Mouse (Mus musculus) adrenal gland, postnatal 36 days (tissue): ENCODE measurements around the gene Gmpr2. TPM values are rescaled to one million over a fixed set of nuclear protein-coding genes. Genes with fewer than 3 reads are reported as not detected.
A peak's percentile ranks its signal among the peaks of the same experiment; 100 is the strongest.

ENCODE experiments used
- DNase-seq, 2 experiments: peaks; one replicate each; pipeline ENCODE4 v3.0.0; 2021; ENCODE audit warnings: mixed read lengths in 1 of 2
- total RNA-seq, 2 experiments: library from RNA; stranded (reverse); gene quantifications; 2 replicates each; pipeline ENCODE4 v1.2.3; 2021

The Gmpr2 gene
- total RNA-seq, 2 experiments from 2014 or later, result 26.6 to 28.9 TPM

DNA sequence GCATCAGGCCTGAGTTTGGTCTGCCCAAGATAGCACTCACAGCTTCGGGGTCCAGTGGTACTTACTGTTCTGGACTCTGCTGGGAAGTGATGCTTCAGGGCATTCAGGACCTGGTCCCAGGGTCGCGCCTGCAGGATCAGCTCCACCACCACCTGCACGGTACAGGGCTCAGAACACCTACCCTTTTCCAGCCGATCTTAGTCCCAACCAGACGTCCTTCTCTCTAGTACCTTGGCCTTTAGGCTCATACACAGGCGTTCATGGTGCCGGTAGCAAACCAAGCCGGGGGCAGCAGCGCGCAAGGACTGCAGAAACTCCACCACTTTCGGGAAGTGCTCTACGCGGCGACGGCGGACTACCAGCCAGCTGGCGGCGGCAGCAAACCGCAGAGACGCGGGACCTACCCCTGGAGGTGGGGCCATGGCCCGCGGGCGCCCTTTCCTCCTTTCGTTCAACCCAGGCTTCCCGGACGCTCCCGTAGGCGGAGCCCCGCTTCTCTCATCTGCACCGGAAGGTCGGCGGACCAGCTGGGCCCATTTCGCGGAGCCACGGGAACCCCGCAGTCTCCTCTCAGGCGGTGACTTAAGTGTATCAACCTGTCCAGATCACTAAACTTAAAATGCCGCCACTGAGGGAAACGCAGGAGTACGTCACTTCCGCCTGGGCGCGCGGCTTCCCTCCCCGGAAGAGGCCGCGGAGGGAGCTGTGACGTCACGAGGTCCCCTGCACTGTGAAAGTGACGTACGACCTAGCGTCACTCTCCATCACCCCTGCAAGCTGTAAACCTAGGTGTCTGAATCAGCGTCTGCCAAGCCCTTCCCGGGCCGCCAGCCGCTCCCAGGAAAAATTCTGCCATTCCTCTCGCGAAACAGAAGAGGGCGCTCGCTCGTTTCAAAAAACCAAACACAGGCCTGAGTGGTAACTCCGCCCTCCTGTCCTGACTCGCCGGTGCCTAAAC lies 9.7 kb downstream of the Gmpr2 start, which contains the start of gene Tinf2:
Gene Tinf2, minus strand, starts transcription at position 661 of the 958 bp plus-strand sequence.
- peak; percentile 94 to 95 for DNase-seq

DNA sequence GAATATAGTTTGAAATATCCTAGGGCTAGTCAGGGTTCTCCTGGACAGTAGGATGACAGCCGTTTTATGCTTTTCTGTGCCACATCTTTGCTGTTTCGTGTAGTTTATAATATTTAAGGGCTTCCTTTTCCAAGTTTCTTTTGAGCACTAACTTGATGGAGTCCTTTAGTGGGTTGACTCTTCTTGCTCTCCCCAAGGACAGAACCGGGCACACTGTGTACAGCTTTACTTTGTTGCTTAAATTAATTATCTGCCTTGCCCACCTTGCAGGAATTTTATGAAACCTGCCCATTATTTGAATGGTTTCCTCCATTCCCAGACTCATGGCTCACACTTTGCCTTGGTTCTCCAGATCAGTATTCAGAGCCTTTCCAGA lies 10.4 kb downstream of the Gmpr2 start:
- no peak for DNase-seq

GRCm38 (mm10) chr14:55689433-55689832 lies 17.7 kb downstream of the Gmpr2 start:
- DNase-seq, result no peak

DNA sequence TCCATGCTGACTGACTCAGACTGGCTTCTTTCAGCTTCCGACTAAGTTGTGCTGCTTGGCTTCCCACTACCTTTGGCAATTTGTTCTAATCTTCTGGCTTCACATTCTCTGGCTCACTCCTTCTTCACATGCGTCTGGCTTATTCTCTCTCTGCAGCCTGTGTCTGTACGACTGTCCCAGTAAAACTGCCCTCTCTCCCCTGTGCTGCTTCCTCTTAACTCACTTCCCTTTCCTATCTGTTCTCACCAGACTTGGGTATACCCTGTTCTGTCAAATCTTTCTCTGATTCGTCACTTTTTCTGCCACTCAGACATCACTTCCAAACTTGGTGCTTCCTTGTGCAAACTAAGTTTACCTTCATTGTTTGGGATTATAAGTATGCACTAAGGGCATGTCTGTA lies 25.5 kb downstream of the Gmpr2 start:
- no peak for DNase-seq

DNA sequence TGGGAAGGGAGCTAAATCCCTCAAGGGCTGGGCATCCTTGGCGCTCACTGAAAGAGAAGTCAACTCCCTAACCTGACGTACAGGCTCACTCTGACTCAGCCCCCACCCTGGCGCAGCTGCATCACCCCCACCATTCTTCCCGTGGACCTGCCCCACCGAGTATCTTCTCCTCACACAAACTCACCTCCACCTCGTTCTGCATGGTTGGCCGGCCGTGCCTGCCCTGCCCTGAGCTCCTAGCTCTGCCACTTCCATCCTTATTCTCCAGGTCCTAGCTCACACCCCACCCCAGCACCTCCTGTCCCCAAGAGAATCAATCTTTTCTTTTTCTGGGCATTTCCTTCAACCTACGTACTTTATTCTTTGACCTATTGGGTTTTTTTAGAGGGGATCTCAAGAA lies 29.4 kb downstream of the Gmpr2 start:
- no peak for DNase-seq

DNA sequence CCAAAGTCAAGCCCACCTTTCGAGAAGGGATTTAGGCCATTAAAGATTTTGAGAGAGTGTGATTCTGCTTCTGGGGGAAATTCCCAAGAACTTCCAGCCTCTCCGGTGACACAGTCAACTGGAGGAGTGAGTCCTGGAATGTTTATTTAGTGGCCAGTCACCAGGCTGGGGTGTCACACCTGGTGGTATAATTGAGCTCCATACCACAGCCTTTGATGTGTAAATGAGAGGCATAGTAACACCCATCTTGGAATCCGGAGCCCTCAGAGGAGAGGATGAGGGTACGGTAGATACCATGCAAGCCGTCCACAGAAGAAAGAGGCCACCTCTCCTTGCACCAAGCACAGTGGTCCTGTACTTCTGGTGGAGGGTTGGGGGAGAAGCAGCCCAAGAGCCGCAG lies 31.0 kb downstream of the Gmpr2 start:
- DNase-seq, result no peak

- no peak for DNase-seq
These were observed 34.4 kb downstream of the Gmpr2 start for GRCm38 (mm10) chr14:55706051-55706600.

GRCm38 (mm10) chr14:55707397-55707796 lies 35.7 kb downstream of the Gmpr2 start:
- no peak for DNase-seq

DNA sequence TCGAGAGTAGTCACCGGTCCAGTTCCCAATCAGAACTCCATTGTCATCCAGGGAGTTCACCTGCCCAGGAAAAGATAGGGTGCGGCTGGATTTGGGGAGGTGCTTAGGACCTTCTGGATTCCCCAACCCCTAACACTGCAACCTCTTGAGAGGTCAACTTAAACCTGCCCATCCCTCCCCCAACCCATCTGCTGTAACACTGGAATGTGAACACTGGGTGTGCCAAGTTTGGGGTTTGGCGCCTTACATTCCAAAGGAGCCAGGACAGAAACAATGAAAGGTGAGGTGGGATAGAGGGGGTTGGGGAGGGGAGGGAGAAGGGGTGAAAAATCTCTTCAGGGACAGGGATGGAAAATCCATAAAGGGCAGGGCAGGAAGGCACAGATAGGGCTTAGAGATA lies 37.8 kb downstream of the Gmpr2 start:
- no peak for DNase-seq

GRCm38 (mm10) chr14:55711786-55712185 lies 40.0 kb downstream of the Gmpr2 start:
- no peak for DNase-seq

DNA sequence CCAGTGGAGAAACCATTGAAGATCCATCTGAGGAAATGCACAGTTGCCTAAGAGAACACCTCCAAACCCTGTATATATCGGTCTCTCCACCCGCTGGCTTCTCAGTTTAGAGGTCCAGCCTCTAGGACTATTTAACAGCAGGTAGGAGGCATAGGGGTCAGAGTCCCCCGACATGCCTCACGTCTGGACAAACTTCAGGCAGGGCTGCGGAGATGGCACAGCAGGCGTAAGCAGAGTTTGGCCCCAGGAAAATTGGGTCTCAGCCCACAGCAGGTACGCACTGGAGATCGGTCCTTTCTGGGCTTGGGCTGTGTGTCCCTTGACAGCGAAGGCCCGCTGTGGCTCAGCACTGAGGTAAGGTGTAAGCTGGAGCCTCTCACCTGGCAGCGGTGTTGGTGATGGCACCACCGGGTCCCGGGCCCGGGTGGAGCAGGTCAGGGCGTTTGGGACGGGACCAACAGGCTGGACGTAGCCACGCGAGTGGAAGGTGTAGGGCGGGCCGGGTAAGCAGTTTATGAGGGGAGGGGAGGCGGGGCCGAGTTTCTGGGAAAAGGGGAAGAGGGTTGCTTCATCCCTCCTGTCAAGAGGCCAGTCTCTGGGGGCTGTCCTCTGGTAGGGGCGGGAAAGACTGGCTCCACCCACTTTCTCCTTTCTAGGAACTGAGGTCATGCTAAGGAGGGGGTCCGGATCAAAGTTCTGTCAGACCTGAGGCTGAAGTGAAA lies 41.4 kb downstream of the Gmpr2 start:
- peak; percentile 15 to 42 for DNase-seq

GRCm38 (mm10) chr14:55713729-55714122 lies 42.0 kb downstream of the Gmpr2 start, which contains the start of gene Tgm1:
TSS of gene Tgm1 (minus strand) at chr14:55713926.
- no peak for DNase-seq

- no peak for DNase-seq
These were observed 43.2 kb downstream of the Gmpr2 start for GRCm38 (mm10) chr14:55714893-55715292.

- DNase-seq, result no peak
These were observed 44.5 kb downstream of the Gmpr2 start for GRCm38 (mm10) chr14:55716271-55716670.

DNA sequence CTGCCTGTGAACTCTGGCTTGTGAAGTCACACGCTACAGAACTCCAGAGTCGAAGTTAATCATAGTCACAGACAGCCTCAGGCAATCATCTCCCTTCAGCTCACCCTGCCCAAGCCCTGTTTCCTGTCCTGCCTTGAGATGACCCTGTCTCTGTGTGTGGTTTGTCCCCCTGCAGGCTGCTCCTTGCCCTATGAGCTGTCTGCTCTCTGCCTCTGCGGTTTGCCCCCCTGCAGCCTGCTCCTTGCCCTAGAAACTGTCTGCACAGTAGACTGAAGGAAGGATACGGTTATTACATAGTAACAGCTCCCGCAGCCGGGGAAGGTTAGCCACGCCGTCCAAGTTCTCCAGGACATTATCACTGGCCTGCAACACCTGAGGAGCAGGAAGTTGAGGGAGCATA lies 45.1 kb downstream of the Gmpr2 start:
- no peak for DNase-seq

DNA sequence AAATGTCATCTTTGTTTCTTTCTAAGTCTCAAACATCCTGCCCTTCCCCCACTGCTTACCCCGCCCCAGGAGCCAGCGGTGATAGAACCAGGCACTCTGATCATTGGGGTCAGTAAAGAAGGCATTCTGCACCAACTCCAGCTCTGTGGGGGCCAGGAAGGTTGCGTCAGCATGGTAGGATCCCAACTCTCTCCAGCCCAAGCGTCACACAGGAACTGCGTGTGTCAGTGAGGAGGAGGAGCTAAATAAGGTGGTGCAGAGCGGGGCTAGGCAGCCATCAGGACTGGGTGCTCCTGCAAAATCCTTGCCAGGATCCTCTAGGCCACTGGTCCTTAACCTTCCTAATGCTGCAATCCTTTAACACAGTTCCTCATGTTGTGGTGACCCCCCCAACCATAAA lies 48.0 kb downstream of the Gmpr2 start:
- DNase-seq, result no peak

- DNase-seq, result no peak
These were observed 48.9 kb downstream of the Gmpr2 start for GRCm38 (mm10) chr14:55720666-55721065.

GRCm38 (mm10) chr14:55721076-55721475 lies 49.3 kb downstream of the Gmpr2 start:
- DNase-seq, result no peak

GRCm38 (mm10) chr14:55721700-55722437 lies 50.1 kb downstream of the Gmpr2 start, which contains the start of gene Rabggta:
TSS of gene Rabggta (minus strand) at chr14:55722263.
- DNase-seq, result peak; percentile 94 to 97

DNA sequence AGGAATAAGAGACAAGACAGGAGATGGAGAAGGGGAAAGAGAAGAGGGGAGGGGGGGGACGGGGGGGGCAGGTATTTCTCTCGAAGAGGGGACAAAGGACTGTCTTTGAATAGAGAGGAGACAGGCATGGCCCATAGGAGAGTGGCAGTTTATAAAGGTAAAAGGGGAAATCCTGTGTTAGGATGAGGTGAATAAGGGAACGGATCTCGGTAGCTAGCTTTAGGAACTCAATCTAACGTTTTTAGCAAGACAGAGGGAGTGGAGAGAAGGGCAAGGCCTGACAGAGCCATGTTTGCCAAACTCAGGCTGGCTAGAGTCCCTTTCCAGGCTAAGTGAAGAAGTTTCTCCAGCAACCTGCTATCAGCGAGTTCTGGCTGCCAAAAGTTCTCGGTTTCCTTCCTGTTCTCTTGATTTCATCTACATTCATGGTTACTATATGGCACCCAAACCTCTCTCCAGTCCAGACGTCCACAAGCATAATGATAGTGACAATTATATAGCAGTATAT lies 50.8 kb downstream of the Gmpr2 start:
- DNase-seq, result no peak

- DNase-seq, result no peak
These were observed 51.7 kb downstream of the Gmpr2 start for GRCm38 (mm10) chr14:55723433-55723832.

GRCm38 (mm10) chr14:55724411-55724871 lies 52.7 kb downstream of the Gmpr2 start:
- DNase-seq, result peak; percentile 50 to 70
